In genomic region chr17:47262141-47262540, GRCm38 (mm10) we compare ENCODE assay signal across 15 mouse cellular contexts.
"Had no signal": no experiment of that assay in that cellular context is flagged by ENCODE, and none has a peak within 500 bp of the region (broad histone marks: within the 10 kb centered on the region; RNA-seq: fewer than 3 reads in every experiment).

No protein-coding gene starts in this region.

- H3K36me3 ChIP-seq: neural tube, embryonic 15.5 days had no signal

- H3K4me1 ChIP-seq: neural tube, embryonic 15.5 days; stomach, embryonic 15.5 days had no signal

- H3K27ac ChIP-seq: neural tube, embryonic 15.5 days; stomach, embryonic 15.5 days; stomach, postnatal 0 days had no signal

- DNase-seq: retina, postnatal 1 day; right cerebral cortex, adult 18-20 months; right cerebral cortex, postnatal 14 days; right cerebral cortex, postnatal 25 days; right cerebral cortex, postnatal 4 days; spleen, adult 18-20 months; thymus, adult 18-20 months; thymus, adult 2 months; thymus, postnatal 14 days; thymus, postnatal 25 days; thymus, postnatal 36 days; thymus, postnatal 4 days had no signal

- H3K4me3 ChIP-seq: neural tube, embryonic 15.5 days; stomach, embryonic 15.5 days had no signal

- H3K9me3 ChIP-seq: stomach, embryonic 15.5 days had no signal

- H3K27me3 ChIP-seq: neural tube, embryonic 15.5 days; stomach, embryonic 15.5 days had no signal

- H3K9ac ChIP-seq: neural tube, embryonic 15.5 days; stomach, embryonic 15.5 days had no signal
